Mouse (Mus musculus): Measurements from ENCODE around the gene Rlbp1. TPM values are rescaled to one million over a fixed set of nuclear protein-coding genes. Genes with fewer than 3 reads are reported as not detected.

The Rlbp1 gene
- 10 to 100 TPM; 24.8 to 27.9 TPM for total RNA-seq (2021)
- long read RNA-seq, experiment 1, transcript Rlbp1-201 (9 exons, 2,134 nt) = minor isoform, 9 of 53 reads
- long read RNA-seq, experiment 1, transcript Rlbp1-202 (9 exons, 2,142 nt) = major isoform, 38 of 53 reads
- long read RNA-seq, experiment 1, partial matches to known transcripts = 3 of 53 reads
- long read RNA-seq, experiment 1, other reads (novel, unspliced or antisense) = 3 of 53 reads
- long read RNA-seq, experiment 2, transcript Rlbp1-202 (9 exons, 2,142 nt) = major isoform, 27 of 43 reads
- long read RNA-seq, experiment 2, transcript Rlbp1-201 (9 exons, 2,134 nt) = minor isoform, 6 of 43 reads
- long read RNA-seq, experiment 2, partial matches to known transcripts = 4 of 43 reads
- long read RNA-seq, experiment 2, other reads (novel, unspliced or antisense) = 6 of 43 reads

GRCm38 (mm10) chr7:79386422-79387133 is at the start of gene Rlbp1:
TSS of gene Rlbp1 (minus strand) at chr7:79387048.
- DNase-seq (ENCODE audit: low spot score in 2 of 2) = no peak

- no peak for DNase-seq (ENCODE audit: low spot score in 2 of 2)
These were observed 41.4 kb upstream of the Rlbp1 start for GRCm38 (mm10) chr7:79428243-79428642.

- DNase-seq (ENCODE audit: low spot score in 2 of 2) = no peak
These were observed 39.0 kb upstream of the Rlbp1 start for GRCm38 (mm10) chr7:79425804-79426203.

GRCm38 (mm10) chr7:79422876-79423275 is 36.0 kb upstream of the Rlbp1 start:
- DNase-seq (ENCODE audit: low spot score in 2 of 2) = no peak

- DNase-seq (ENCODE audit: low spot score in 2 of 2) = no peak
These were observed 33.1 kb upstream of the Rlbp1 start for GRCm38 (mm10) chr7:79419950-79420349.

- no peak for DNase-seq (ENCODE audit: low spot score in 2 of 2)
These were observed 27.9 kb upstream of the Rlbp1 start for GRCm38 (mm10) chr7:79414449-79415375.

GRCm38 (mm10) chr7:79400296-79400695 is 13.4 kb upstream of the Rlbp1 start:
- DNase-seq (ENCODE audit: low spot score in 2 of 2) = no peak

- DNase-seq (ENCODE audit: low spot score in 2 of 2) = no peak
These were observed 12.1 kb upstream of the Rlbp1 start for GRCm38 (mm10) chr7:79398971-79399370.

- no peak for DNase-seq (ENCODE audit: low spot score in 2 of 2)
These were observed 11.6 kb upstream of the Rlbp1 start for GRCm38 (mm10) chr7:79398426-79398825.

- no peak for DNase-seq (ENCODE audit: low spot score in 2 of 2)
These were observed 10.7 kb upstream of the Rlbp1 start for GRCm38 (mm10) chr7:79397446-79397963.

GRCm38 (mm10) chr7:79395186-79395585 is 8.3 kb upstream of the Rlbp1 start:
- DNase-seq (ENCODE audit: low spot score in 2 of 2) = no peak

GRCm38 (mm10) chr7:79394666-79395065 is 7.8 kb upstream of the Rlbp1 start:
- no peak for DNase-seq (ENCODE audit: low spot score in 2 of 2)

- DNase-seq (ENCODE audit: low spot score in 2 of 2) = no peak
These were observed 7.1 kb upstream of the Rlbp1 start for GRCm38 (mm10) chr7:79393924-79394323.

GRCm38 (mm10) chr7:79392860-79393513 is 6.1 kb upstream of the Rlbp1 start:
- no peak for DNase-seq (ENCODE audit: low spot score in 2 of 2)

GRCm38 (mm10) chr7:79391883-79392649 is 5.2 kb upstream of the Rlbp1 start, which contains the start of gene Fanci:
TSS of gene Fanci (plus strand) at chr7:79391929.
- peak; percentile 95 to 97 for DNase-seq (ENCODE audit: low spot score in 2 of 2)

GRCm38 (mm10) chr7:79391471-79391870 is 4.6 kb upstream of the Rlbp1 start:
- no peak for DNase-seq (ENCODE audit: low spot score in 2 of 2)

GRCm38 (mm10) chr7:79390141-79390708 is 3.4 kb upstream of the Rlbp1 start:
- no peak for DNase-seq (ENCODE audit: low spot score in 2 of 2)

GRCm38 (mm10) chr7:79388671-79389206 is 1.9 kb upstream of the Rlbp1 start:
- DNase-seq (ENCODE audit: low spot score in 2 of 2) = no peak

GRCm38 (mm10) chr7:79387991-79388390 is 1.1 kb upstream of the Rlbp1 start:
- DNase-seq (ENCODE audit: low spot score in 2 of 2) = no peak
